Mouse (Mus musculus): ENCODE data around the gene Fam129c.
A peak's percentile ranks its signal among the peaks of the same experiment; 100 is the strongest.

Gene Fam129c

GRCm38 (mm10) chr8:71572847-71573633 lies 24.4 kb upstream of the Fam129c start:
- no peak for DNase-seq (ENCODE audit: low read depth in 1 of 2, low spot score in 2 of 2)

- DNase-seq (ENCODE audit: low read depth in 1 of 2, low spot score in 2 of 2): no peak
These were observed 23.0 kb upstream of the Fam129c start for GRCm38 (mm10) chr8:71574426-71574825.

- DNase-seq (ENCODE audit: low read depth in 1 of 2, low spot score in 2 of 2): no peak
These were observed 22.4 kb upstream of the Fam129c start for GRCm38 (mm10) chr8:71575020-71575419.

GRCm38 (mm10) chr8:71577856-71578387 lies 19.5 kb upstream of the Fam129c start:
- DNase-seq (ENCODE audit: low read depth in 1 of 2, low spot score in 2 of 2): no peak

GRCm38 (mm10) chr8:71579009-71579408 lies 18.4 kb upstream of the Fam129c start:
- DNase-seq (ENCODE audit: low read depth in 1 of 2, low spot score in 2 of 2): no peak

GRCm38 (mm10) chr8:71579476-71579875 lies 18.0 kb upstream of the Fam129c start:
- no peak for DNase-seq (ENCODE audit: low read depth in 1 of 2, low spot score in 2 of 2)

- no peak for DNase-seq (ENCODE audit: low read depth in 1 of 2, low spot score in 2 of 2)
These were observed 17.2 kb upstream of the Fam129c start for GRCm38 (mm10) chr8:71580201-71580600.

- no peak for DNase-seq (ENCODE audit: low read depth in 1 of 2, low spot score in 2 of 2)
These were observed 10.6 kb upstream of the Fam129c start for GRCm38 (mm10) chr8:71586891-71587290.

- no peak for DNase-seq (ENCODE audit: low read depth in 1 of 2, low spot score in 2 of 2)
These were observed 8.7 kb upstream of the Fam129c start for GRCm38 (mm10) chr8:71588762-71589161.

- no peak for DNase-seq (ENCODE audit: low read depth in 1 of 2, low spot score in 2 of 2)
These were observed 6.4 kb upstream of the Fam129c start for GRCm38 (mm10) chr8:71591017-71591416.

GRCm38 (mm10) chr8:71591471-71592373 lies 5.7 kb upstream of the Fam129c start, which contains the start of gene Pgls:
Gene Pgls (plus strand): TSS chr8:71592176.
- peak; percentile 60 to 87 for DNase-seq (ENCODE audit: low read depth in 1 of 2, low spot score in 2 of 2)

- no peak for DNase-seq (ENCODE audit: low read depth in 1 of 2, low spot score in 2 of 2)
These were observed 4.9 kb upstream of the Fam129c start for GRCm38 (mm10) chr8:71592374-71593170.

- DNase-seq (ENCODE audit: low read depth in 1 of 2, low spot score in 2 of 2): no peak
These were observed 3.7 kb upstream of the Fam129c start for GRCm38 (mm10) chr8:71593556-71594323.

- no peak for DNase-seq (ENCODE audit: low read depth in 1 of 2, low spot score in 2 of 2)
These were observed 3.1 kb upstream of the Fam129c start for GRCm38 (mm10) chr8:71594324-71594722.

- DNase-seq (ENCODE audit: low read depth in 1 of 2, low spot score in 2 of 2): peak; percentile 59 to 81
These were observed 1.6 kb upstream of the Fam129c start for GRCm38 (mm10) chr8:71595862-71596261.

- no peak for DNase-seq (ENCODE audit: low read depth in 1 of 2, low spot score in 2 of 2)
These were observed 1.1 kb upstream of the Fam129c start for GRCm38 (mm10) chr8:71596384-71596783.

GRCm38 (mm10) chr8:71596798-71597197 lies 650 bp upstream of the Fam129c start:
- DNase-seq (ENCODE audit: low read depth in 1 of 2, low spot score in 2 of 2): peak in 1 of 2 experiments; percentile 15

GRCm38 (mm10) chr8:71598375-71598774 lies 927 bp downstream of the Fam129c start:
- DNase-seq (ENCODE audit: low read depth in 1 of 2, low spot score in 2 of 2): no peak

- no peak for DNase-seq (ENCODE audit: low read depth in 1 of 2, low spot score in 2 of 2)
These were observed 1.4 kb downstream of the Fam129c start for GRCm38 (mm10) chr8:71598841-71599240.
